Comparison of ENCODE assay signal across 8 mouse cellular contexts in genomic region chr8:110941453-110941948, GRCm38 (mm10). TPM values are rescaled to one million over a fixed set of nuclear protein-coding genes. Genes with fewer than 3 reads are reported as not detected.
A peak's percentile ranks its signal among the peaks of the same experiment; 100 is the strongest.
DNase-seq lines count a peak whose midpoint lies in the region; ATAC-seq lines count a peak whose summit lies in the region.

No protein-coding gene starts in this region.

- DNase-seq in limb, embryonic 10.5 days (ENCODE audit: low spot score): no peak
- DNase-seq in cerebellum, adult 8-10 months: peak; percentile 81
- peak; percentile 88 for DNase-seq in heart, adult 8-10 months (ENCODE audit: low spot score)
- DNase-seq in ovary, adult 18-20 months (ENCODE audit: low spot score): peak; percentile 78
- no peak for DNase-seq in yolk sac, embryonic 10.5 days (ENCODE audit: low spot score)

- no peaks in the 10 kb centered on the region for H3K27me3 ChIP-seq in limb, embryonic 13.5 days
- no peaks in the 10 kb centered on the region for H3K27me3 ChIP-seq in limb, embryonic 10.5 days (ENCODE audit: low read depth, poor library complexity, severe bottlenecking)
- H3K27me3 ChIP-seq in kidney, embryonic 14.5 days (ENCODE audit: control insufficient read depth, insufficient read depth, low read length): no peaks in the 10 kb centered on the region

- H3K9me3 ChIP-seq in limb, embryonic 13.5 days: no peaks in the 10 kb centered on the region
- no peaks in the 10 kb centered on the region for H3K9me3 ChIP-seq in limb, embryonic 10.5 days (replicated peaks)
- H3K9me3 ChIP-seq in kidney, embryonic 14.5 days (ENCODE audit: control insufficient read depth, low read length): no peaks in the 10 kb centered on the region

- ATAC-seq in limb, embryonic 13.5 days (ENCODE audit: low FRiP score, low read depth): peak; percentile 48; the same call in 1 of the 2 replicates
- peak; percentile 79 for ATAC-seq in kidney, embryonic 14.5 days (ENCODE audit: low FRiP score, low TSS enrichment)
- ATAC-seq in megakaryocyte progenitor cell, adult 5-6 weeks (replicated peaks; ENCODE audit: poor library complexity): no peak

- no peak overlapping the region for H3K4me3 ChIP-seq in limb, embryonic 13.5 days
- no peak overlapping the region for H3K4me3 ChIP-seq in limb, embryonic 10.5 days
- no peak overlapping the region for H3K4me3 ChIP-seq in kidney, embryonic 14.5 days (ENCODE audit: low read length)

- H3K9ac ChIP-seq in limb, embryonic 13.5 days: no peak overlapping the region
- H3K9ac ChIP-seq in kidney, embryonic 14.5 days (ENCODE audit: low read depth, low read length): no peak overlapping the region

- WGBS in limb, embryonic 13.5 days: 72% methylated on average over 10 of the region's 10 CpGs
- WGBS in limb, embryonic 10.5 days: 83% methylated on average over 10 of the region's 10 CpGs
- 34% methylated on average over 10 of the region's 10 CpGs for WGBS in kidney, embryonic 14.5 days

- no peak overlapping the region; the same call in 1 of the 2 replicates for H3K27ac ChIP-seq in limb, embryonic 13.5 days
- H3K27ac ChIP-seq in limb, embryonic 10.5 days: no peak overlapping the region
- H3K27ac ChIP-seq in kidney, embryonic 14.5 days (ENCODE audit: low read depth, low read length): peak overlapping the region; percentile 73; the same call in 1 of the 2 replicates

- H3K4me2 ChIP-seq in limb, embryonic 13.5 days (replicated peaks): no peak overlapping the region
- H3K4me2 ChIP-seq in kidney, embryonic 14.5 days (replicated peaks; ENCODE audit: low read depth, low read length): no peak overlapping the region

- H3K4me1 ChIP-seq in limb, embryonic 13.5 days: peaks cover 18% of the 10 kb centered on the region
- H3K4me1 ChIP-seq in limb, embryonic 10.5 days: peaks cover 4% of the 10 kb centered on the region; the same call in 1 of the 2 replicates
- peaks cover 13% of the 10 kb centered on the region; the same call in 1 of the 2 replicates for H3K4me1 ChIP-seq in kidney, embryonic 14.5 days (ENCODE audit: control insufficient read depth, insufficient read depth, low read length)

- H3K36me3 ChIP-seq in limb, embryonic 13.5 days: peaks cover 5% of the 10 kb centered on the region; the same call in 1 of the 2 replicates
- peaks cover 35% of the 10 kb centered on the region for H3K36me3 ChIP-seq in limb, embryonic 10.5 days
- H3K36me3 ChIP-seq in kidney, embryonic 14.5 days (ENCODE audit: control insufficient read depth, insufficient read depth, low read length): no peaks in the 10 kb centered on the region

RNA-seq across cellular contexts. Expression of gene St3gal2, which starts 21.8 kb away (rescaled TPM):
- 31.7 and 34.5 TPM in 2 replicates for polyA plus RNA-seq in limb, embryonic 13.5 days (2015; fragmentation: Nextera tagmentation; extraction: Ambion mirVana)
- 42.2 and 42.7 TPM in 2 replicates for polyA plus RNA-seq in limb, embryonic 10.5 days (2016; fragmentation: Nextera tagmentation; extraction: Ambion mirVana)
- total RNA-seq in heart, adult 8-10 months (2022): 10 to 100 TPM; 21.3 to 25.4 (median 24.1) TPM
- 12.1 and 14.3 TPM in 2 replicates for polyA plus RNA-seq in kidney, embryonic 14.5 days (2014; fragmentation: Nextera tagmentation; extraction: Ambion mirVana)
- total RNA-seq in megakaryocyte progenitor cell, adult 5-6 weeks (2015): 5.8 and 6.5 TPM in 2 replicates
- total RNA-seq in megakaryocyte progenitor cell, adult 5-6 weeks (2017): 4.3 and 6.9 TPM in 2 replicates

RNA-seq across cellular contexts. Expression of gene Fuk, which starts 39.2 kb away (rescaled TPM):
- polyA plus RNA-seq in limb, embryonic 13.5 days (2015; fragmentation: Nextera tagmentation; extraction: Ambion mirVana): 14.7 and 16.1 TPM in 2 replicates
- polyA plus RNA-seq in limb, embryonic 10.5 days (2016; fragmentation: Nextera tagmentation; extraction: Ambion mirVana): 15.9 and 17.8 TPM in 2 replicates
- total RNA-seq in heart, adult 8-10 months (2022): 1 to 10 TPM; 4.5 to 5.4 (median 4.6) TPM
- 7.1 and 10.4 TPM in 2 replicates for polyA plus RNA-seq in kidney, embryonic 14.5 days (2014; fragmentation: Nextera tagmentation; extraction: Ambion mirVana)
- 2.6 and 3.0 TPM in 2 replicates for total RNA-seq in megakaryocyte progenitor cell, adult 5-6 weeks (2015)
- 3.0 and 6.0 TPM in 2 replicates for total RNA-seq in megakaryocyte progenitor cell, adult 5-6 weeks (2017)

RNA-seq across cellular contexts. Expression of gene Ddx19a, which starts 56.1 kb away (rescaled TPM):
- 16.5 and 16.8 TPM in 2 replicates for polyA plus RNA-seq in limb, embryonic 13.5 days (2015; fragmentation: Nextera tagmentation; extraction: Ambion mirVana)
- polyA plus RNA-seq in limb, embryonic 10.5 days (2016; fragmentation: Nextera tagmentation; extraction: Ambion mirVana): 24.0 and 24.6 TPM in 2 replicates
- total RNA-seq in heart, adult 8-10 months (2022): 10 to 100 TPM; 30.7 to 37.3 (median 35.3) TPM
- 12.8 and 20.1 TPM in 2 replicates for polyA plus RNA-seq in kidney, embryonic 14.5 days (2014; fragmentation: Nextera tagmentation; extraction: Ambion mirVana)
- total RNA-seq in megakaryocyte progenitor cell, adult 5-6 weeks (2015): 75.2 and 76.8 TPM in 2 replicates
- total RNA-seq in megakaryocyte progenitor cell, adult 5-6 weeks (2017): 37.4 and 48.8 TPM in 2 replicates

Comparison
In these comparisons a context has a peak if more than half of its experiments do, and no peak if none do; other contexts are left out.
1. DNase-seq: peak in cerebellum, adult 8-10 months (single experiment), heart, adult 8-10 months (single experiment) and ovary, adult 18-20 months (single experiment); none in limb, embryonic 10.5 days (single experiment) and yolk sac, embryonic 10.5 days (single experiment).